Mouse (Mus musculus) right cerebral cortex, postnatal 36 days (tissue): ENCODE results near the gene Kctd15.

Experiments
- DNase-seq, 2 experiments: peaks; one replicate each; pipeline ENCODE4 v3.0.0; 2022; ENCODE audit warnings: low spot score in 2 of 2, mixed read lengths in 1 of 2

Kctd15 gene

GRCm38 (mm10) chr7:34629702-34630210 is 26.8 kb downstream of the Kctd15 start:
- DNase-seq = no peak

DNA sequence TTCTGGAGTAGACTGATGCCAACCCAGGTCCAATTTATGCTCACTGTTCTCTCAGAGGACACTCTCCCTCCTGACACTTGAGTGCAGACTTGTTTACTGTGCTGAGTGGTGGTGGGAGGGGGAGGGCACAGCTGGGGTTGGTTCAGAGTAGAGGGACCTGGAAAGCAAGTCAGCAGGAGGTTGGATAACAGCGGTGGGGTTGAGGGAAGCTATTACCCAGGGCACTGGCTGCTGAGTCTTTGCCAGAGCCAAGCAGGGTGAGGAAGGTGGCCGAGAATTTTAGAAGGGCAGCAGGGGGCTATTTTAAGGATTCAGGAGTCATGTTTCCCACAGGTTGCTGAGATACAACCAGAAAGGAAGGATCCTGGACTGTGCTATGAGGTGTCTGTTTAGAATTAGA is 36.1 kb downstream of the Kctd15 start:
- DNase-seq = no peak

GRCm38 (mm10) chr7:34618141-34618890 is 38.2 kb downstream of the Kctd15 start:
- no peak for DNase-seq

GRCm38 (mm10) chr7:34616275-34616674 is 40.3 kb downstream of the Kctd15 start:
- DNase-seq = no peak

GRCm38 (mm10) chr7:34610445-34610844 is 46.1 kb downstream of the Kctd15 start:
- no peak for DNase-seq

DNA sequence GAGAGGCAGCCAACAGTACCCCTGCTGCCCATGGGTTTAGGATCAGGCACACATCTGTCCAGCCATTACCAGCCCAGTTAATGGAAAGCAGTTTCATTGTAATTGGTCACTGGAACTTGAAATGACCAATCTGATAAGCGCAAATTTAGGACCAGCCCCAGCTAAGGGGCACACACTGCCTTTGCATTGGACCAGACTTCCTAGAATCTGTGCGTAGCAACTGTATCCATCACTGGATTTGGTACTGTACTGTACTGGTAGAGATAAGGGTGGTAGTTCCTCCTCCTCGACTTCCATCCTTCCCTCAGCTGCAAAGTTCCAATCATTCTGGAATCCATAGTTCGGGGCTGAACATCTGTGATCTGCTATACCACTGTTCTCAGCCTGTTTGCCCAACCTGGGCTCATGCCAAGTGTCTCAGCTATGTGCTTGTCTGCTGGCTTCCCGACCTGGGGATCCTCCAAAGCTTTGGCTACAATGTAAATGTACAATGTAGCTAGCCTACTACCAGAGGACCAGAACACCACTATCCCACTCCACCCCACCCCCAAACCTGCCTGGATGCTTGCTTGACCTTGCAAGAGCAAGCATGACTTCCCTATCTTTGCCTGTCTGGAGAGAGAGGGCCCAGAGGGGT is 49.1 kb downstream of the Kctd15 start:
- DNase-seq = no peak

DNA sequence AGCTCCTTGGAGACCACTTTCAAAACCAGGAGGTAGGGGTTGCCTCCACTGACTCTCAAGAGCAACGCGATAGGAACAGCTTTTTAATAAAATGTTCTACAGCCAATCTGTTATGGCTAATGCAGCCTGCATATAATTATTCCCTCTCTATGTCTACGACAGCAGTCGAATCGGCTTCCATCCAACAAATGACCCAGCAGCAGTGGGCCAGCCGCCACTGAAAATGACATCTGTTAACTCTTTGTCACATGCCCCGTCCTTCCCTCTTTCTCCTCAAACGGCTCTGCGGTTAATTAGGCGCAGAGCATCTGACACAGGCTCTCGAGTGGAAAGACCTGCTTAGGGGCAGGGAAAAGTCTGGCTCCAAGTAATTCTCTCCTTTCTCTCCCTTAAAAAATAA is 49.8 kb downstream of the Kctd15 start:
- DNase-seq = no peak

DNA sequence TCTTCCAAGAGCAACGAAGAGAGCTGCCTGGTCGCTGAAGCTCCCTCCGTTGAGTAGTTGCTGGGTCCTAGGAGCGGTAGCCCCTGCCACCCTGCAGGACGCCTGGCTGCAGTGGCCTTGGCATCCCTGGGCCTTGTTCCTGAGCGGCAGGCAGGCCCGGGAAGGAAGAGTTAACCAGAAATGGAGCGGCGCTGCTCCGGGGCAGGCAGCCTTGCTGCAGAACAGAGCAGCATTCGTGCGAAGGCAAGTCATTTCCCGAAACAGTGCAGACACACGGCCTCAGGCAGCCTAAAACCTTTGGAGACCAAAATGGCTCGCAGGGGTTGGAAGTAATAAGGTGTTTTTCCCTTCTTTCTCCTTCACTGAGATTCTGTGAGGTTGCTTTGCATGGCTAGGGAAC is 50.5 kb downstream of the Kctd15 start:
- DNase-seq = no peak

DNA sequence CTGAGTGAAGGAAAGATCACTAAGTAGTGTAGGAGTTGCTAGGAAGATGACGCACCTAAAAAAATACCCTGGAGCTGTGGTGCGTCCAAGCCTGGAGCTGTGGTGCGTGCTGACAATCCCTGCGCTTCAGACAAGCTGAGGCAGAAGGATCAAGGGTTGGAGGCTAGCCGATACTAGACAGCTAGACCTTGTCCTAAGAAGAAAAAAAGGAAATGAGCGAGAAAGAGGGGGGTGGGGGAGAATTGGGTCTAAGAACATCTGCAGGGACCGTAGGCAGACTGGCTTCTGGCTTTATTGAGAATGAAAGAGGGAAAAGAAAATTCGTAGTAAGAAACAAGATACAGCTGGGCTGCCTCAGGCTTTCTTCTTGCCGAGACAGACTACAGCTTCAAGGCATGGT is 58.0 kb downstream of the Kctd15 start:
- DNase-seq = no peak

DNA sequence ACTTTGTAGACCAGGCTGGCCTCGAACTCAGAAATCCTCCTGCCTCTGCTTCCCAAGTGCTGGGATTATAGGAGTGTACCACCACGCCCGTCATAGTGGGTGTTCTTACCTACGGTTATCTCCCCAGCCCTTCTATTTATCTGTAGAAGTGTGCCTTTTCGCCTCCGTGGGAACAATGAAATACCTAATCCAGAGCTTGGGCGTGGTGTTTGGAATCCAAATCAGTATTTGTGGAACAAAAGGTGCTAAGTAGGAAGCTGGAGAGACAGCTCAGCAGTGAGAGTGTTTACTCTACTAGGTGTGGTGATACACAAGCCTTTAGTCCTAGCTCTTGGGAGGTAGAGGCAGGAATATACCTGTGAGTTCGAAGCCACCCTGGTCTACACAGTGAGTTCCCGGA is 58.5 kb downstream of the Kctd15 start:
- no peak for DNase-seq

- no peak for DNase-seq
These were observed 59.8 kb downstream of the Kctd15 start for GRCm38 (mm10) chr7:34596531-34597235.

DNA sequence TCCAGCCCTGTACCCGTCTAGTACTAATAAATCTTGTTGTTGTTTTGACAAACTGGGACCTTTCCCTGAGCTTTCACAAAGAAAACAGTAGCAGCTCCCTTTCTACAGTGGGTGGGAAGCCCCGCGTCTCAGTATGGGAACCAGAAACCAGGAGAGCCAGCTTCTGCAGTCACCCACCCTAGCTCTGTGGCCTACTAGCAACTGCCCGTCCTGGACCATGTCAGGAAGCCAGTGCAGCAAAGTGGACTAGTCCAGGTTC is 61.3 kb downstream of the Kctd15 start:
- DNase-seq = no peak

DNA sequence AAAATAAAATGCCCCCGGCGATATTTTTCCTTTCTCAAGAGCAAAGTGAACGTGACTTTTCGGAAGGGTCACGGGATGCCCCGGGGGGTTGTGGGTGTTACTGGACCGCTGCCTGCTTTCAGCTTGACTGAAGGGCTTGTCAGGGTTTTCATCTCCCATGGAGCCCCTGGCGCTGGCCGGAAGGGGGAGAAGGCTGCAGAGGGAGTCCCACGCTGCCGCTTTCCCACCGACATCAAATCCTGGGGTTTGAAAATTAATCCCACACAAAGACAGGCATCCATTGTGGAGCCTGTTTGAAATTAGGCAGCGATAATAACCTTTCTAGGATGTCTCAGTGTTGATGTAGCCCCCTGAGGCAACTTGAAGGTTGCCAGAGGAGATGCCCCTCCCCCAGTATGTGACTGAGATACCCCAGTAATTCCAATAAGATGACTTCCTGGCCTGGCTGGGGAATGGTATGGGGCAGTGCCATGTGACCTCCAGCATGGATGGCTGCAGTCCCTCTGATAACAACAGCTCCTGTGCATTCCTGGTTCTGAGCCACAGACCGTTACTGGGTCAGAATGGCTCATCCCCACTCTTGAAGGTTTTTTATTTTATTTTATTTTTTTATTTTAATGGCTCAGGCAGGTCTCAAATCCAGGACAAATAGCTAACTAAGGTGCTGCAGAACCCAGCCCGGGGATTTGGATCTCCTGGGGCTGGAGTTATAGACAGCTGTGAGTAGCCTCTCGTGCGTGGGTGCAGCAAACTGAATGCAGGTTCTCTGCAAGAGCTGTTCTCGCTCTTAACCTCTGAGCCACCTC is 61.8 kb downstream of the Kctd15 start:
- DNase-seq = no peak

GRCm38 (mm10) chr7:34590711-34591110 is 65.8 kb downstream of the Kctd15 start:
- no peak for DNase-seq
